ENCODE assay signal across 16 mouse cellular contexts in genomic region chr12:4169622-4170021, GRCm38 (mm10).
"Had no signal": no experiment of that assay in that cellular context is flagged by ENCODE, and none has a peak within 500 bp of the region (broad histone marks: within the 10 kb centered on the region; RNA-seq: fewer than 3 reads in every experiment).

No protein-coding gene starts in this region.

- H3K36me3 ChIP-seq: liver, embryonic 12.5 days; midbrain, embryonic 15.5 days; neural tube, embryonic 12.5 days; stomach, embryonic 15.5 days had no signal

- H3K4me1 ChIP-seq: liver, embryonic 12.5 days; midbrain, embryonic 15.5 days; neural tube, embryonic 12.5 days; stomach, embryonic 15.5 days had no signal

- H3K9me3 ChIP-seq: limb, embryonic 15.5 days; liver, embryonic 12.5 days; megakaryocyte, embryonic 14.5 days; midbrain, embryonic 15.5 days; neural tube, embryonic 12.5 days; stomach, embryonic 15.5 days had no signal

- H3K27me3 ChIP-seq: limb, embryonic 15.5 days; liver, embryonic 12.5 days; midbrain, embryonic 15.5 days; neural tube, embryonic 12.5 days; stomach, embryonic 15.5 days had no signal

- DNase-seq: kidney, adult 9 months; kidney, postnatal 10 days; kidney, postnatal 4 days; lung, embryonic 14.5 days; lung, postnatal 10 days; thymus, adult 2 months; thymus, postnatal 25 days had no signal

- ATAC-seq: liver, embryonic 12.5 days; midbrain, embryonic 15.5 days had no signal

- H3K4me2 ChIP-seq: limb, embryonic 15.5 days; liver, embryonic 12.5 days; lung, embryonic 14.5 days; midbrain, embryonic 11.5 days; midbrain, embryonic 15.5 days; neural tube, embryonic 12.5 days; stomach, embryonic 15.5 days had no signal

- H3K9ac ChIP-seq: limb, embryonic 15.5 days; liver, embryonic 12.5 days; lung, embryonic 14.5 days; midbrain, embryonic 15.5 days; neural tube, embryonic 12.5 days; stomach, embryonic 15.5 days had no signal

- H3K4me3 ChIP-seq: layer of hippocampus, adult 2 months; limb, embryonic 15.5 days; liver, embryonic 12.5 days; megakaryocyte, embryonic 14.5 days; midbrain, embryonic 15.5 days; neural tube, embryonic 12.5 days; stomach, embryonic 15.5 days had no signal

- H3K27ac ChIP-seq: layer of hippocampus, adult 2 months; limb, embryonic 15.5 days; liver, embryonic 12.5 days; macrophage; midbrain, embryonic 15.5 days; neural tube, embryonic 12.5 days; stomach, embryonic 15.5 days had no signal
